Mouse (Mus musculus) MEL (cell line): ENCODE measurements at regions not wholly inside any gene's neighbourhood (a gene's known extent, or its start where the extent isn't known, plus 50 kb on each side); places are given as distances from the start of the nearest gene placed in this dataset.

Experiments
- DNase-seq: peaks from one replicate; pipeline ENCODE4 v3.0.0; 2011; ENCODE audit warnings: low read depth, low spot score
- H3K27ac ChIP-seq: 2 replicates; pipeline ENCODE4 v1.5.1; 2012; ENCODE audit warnings: low read depth, mild to moderate bottlenecking, control low read depth, low read length, moderate library complexity; ENCODE audit not compliant: control insufficient read depth
- H3K27me3 ChIP-seq, 2 experiments: fragments of 150-350 bp in 1 of 2; sonication (generic) in 1 of 2; 2 replicates each; pipeline ENCODE4 v1.6.1; 2012; ENCODE audit warnings: low read length in 2 of 2, mild to moderate bottlenecking in 2 of 2, improper control_type of control experiment in 1 of 2, moderate library complexity in 1 of 2; ENCODE audit not compliant: insufficient read depth in 2 of 2, control insufficient read depth in 1 of 2
- H3K36me3 ChIP-seq, 2 experiments: 2 replicates each; pipeline ENCODE4 v1.6.1; 2012 to 2014; ENCODE audit warnings: low read length in 2 of 2, improper control_type of control experiment in 1 of 2, inconsistent platforms in 1 of 2, mild to moderate bottlenecking in 1 of 2; ENCODE audit not compliant: insufficient read depth in 2 of 2, control insufficient read depth in 1 of 2
- H3K4me1 ChIP-seq, 2 experiments: fragments of 150-350 bp in 1 of 2; sonication (generic) in 1 of 2; 2 replicates each; pipeline ENCODE4 v1.6.1; 2012; ENCODE audit warnings: low read length in 2 of 2, improper control_type of control experiment in 1 of 2, mild to moderate bottlenecking in 1 of 2; ENCODE audit not compliant: insufficient read depth in 2 of 2, control insufficient read depth in 1 of 2
- H3K4me3 ChIP-seq, 2 experiments: fragments of 150-350 bp in 1 of 2; sonication (generic) in 1 of 2; 2 replicates each; pipeline ENCODE4 v1.5.1; 2012; ENCODE audit warnings: low read depth in 2 of 2, low read length in 2 of 2, mild to moderate bottlenecking in 2 of 2, moderate library complexity in 2 of 2, control low read depth in 1 of 2, improper control_type of control experiment in 1 of 2; ENCODE audit not compliant: control insufficient read depth in 1 of 2, insufficient read depth in 1 of 2
- H3K79me2 ChIP-seq: 2 replicates; pipeline ENCODE4 v1.6.1; 2012; ENCODE audit warnings: mild to moderate bottlenecking, low read length, moderate library complexity; ENCODE audit not compliant: control insufficient read depth, poor library complexity, insufficient read depth
- H3K9ac ChIP-seq: 2 replicates; pipeline ENCODE4 v1.6.1; 2012; ENCODE audit warnings: low read depth, mild to moderate bottlenecking, control low read depth, low read length, moderate library complexity; ENCODE audit not compliant: control insufficient read depth, poor library complexity, severe bottlenecking
- H3K9me3 ChIP-seq: fragments of 150-350 bp; sonication (generic); replicated peaks from 2 replicates; pipeline ENCODE4 v1.6.1; 2012; ENCODE audit warnings: mild to moderate bottlenecking, low read length, improper control_type of control experiment, moderate library complexity; ENCODE audit not compliant: insufficient read depth
- BHLHE40 ChIP-seq: IDR thresholded peaks from 2 replicates; pipeline ENCODE4 v1.6.1; 2012; ENCODE audit warnings: low read depth, mild to moderate bottlenecking, inconsistent platforms, low read length, improper control_type of control experiment, borderline replicate concordance
- CHD1 ChIP-seq: IDR thresholded peaks from 2 replicates; pipeline ENCODE4 v1.6.1; 2012; ENCODE audit warnings: low read depth, mild to moderate bottlenecking, inconsistent platforms, low read length, improper control_type of control experiment
- CTCF ChIP-seq, 3 experiments: IDR thresholded peaks in 2 of 3; conservative IDR thresholded peaks in 1 of 3; 2 replicates each; pipeline ENCODE4 v1.5.1; 2011 to 2012; ENCODE audit warnings: low read length in 3 of 3, low read depth in 2 of 3, mild to moderate bottlenecking in 2 of 3, improper control_type of control experiment in 1 of 3, inconsistent platforms in 1 of 3, mixed read lengths in 1 of 3, moderate library complexity in 1 of 3; ENCODE audit not compliant: control insufficient read depth in 1 of 3, insufficient read depth in 1 of 3, poor library complexity in 1 of 3, severe bottlenecking in 1 of 3
- E2F4 ChIP-seq: IDR thresholded peaks from 2 replicates; pipeline ENCODE4 v1.6.1; 2011; ENCODE audit warnings: low read depth, low read length, improper control_type of control experiment, borderline replicate concordance
- ETS1 ChIP-seq: IDR thresholded peaks from 2 replicates; pipeline ENCODE4 v1.6.1; 2012; ENCODE audit warnings: low read depth, mild to moderate bottlenecking, inconsistent platforms, low read length, improper control_type of control experiment, moderate library complexity
- GATA1 ChIP-seq: IDR thresholded peaks from 2 replicates; pipeline ENCODE4 v1.6.1; 2011; ENCODE audit warnings: low read depth, low read length, improper control_type of control experiment
- JUND ChIP-seq: IDR thresholded peaks from 2 replicates; pipeline ENCODE4 v1.6.1; 2011; ENCODE audit warnings: low read depth, mild to moderate bottlenecking, improper control_type of control experiment, low read length
- MAFK ChIP-seq: IDR thresholded peaks from 2 replicates; pipeline ENCODE4 v1.6.1; 2011; ENCODE audit warnings: low read depth, mild to moderate bottlenecking, low read length, improper control_type of control experiment, borderline replicate concordance
- MAX ChIP-seq: IDR thresholded peaks from 2 replicates; pipeline ENCODE4 v1.6.1; 2011; ENCODE audit warnings: low read length, improper control_type of control experiment
- MAZ ChIP-seq: IDR thresholded peaks from 2 replicates; pipeline ENCODE4 v1.6.1; 2012; ENCODE audit warnings: low read depth, mild to moderate bottlenecking, inconsistent platforms, low read length, improper control_type of control experiment
- MEF2A ChIP-seq: IDR thresholded peaks from 2 replicates; pipeline ENCODE4 v1.6.1; 2014; ENCODE audit warnings: low read depth, mild to moderate bottlenecking, inconsistent platforms, low read length, improper control_type of control experiment; ENCODE audit not compliant: poor library complexity, insufficient replicate concordance, severe bottlenecking; ENCODE audit errors: extremely low read depth
- MYC ChIP-seq: IDR thresholded peaks from 2 replicates; pipeline ENCODE4 v1.6.1; 2011; ENCODE audit warnings: low read depth, mild to moderate bottlenecking, low read length, improper control_type of control experiment, moderate library complexity
- NELFE ChIP-seq: IDR thresholded peaks from 2 replicates; pipeline ENCODE4 v1.6.1; 2011; ENCODE audit warnings: low read depth, low read length, improper control_type of control experiment
- POLR2AphosphoS2 ChIP-seq: IDR thresholded peaks from 2 replicates; pipeline ENCODE4 v1.6.1; 2011; ENCODE audit warnings: low read length, improper control_type of control experiment
- USF2 ChIP-seq, 2 experiments: IDR thresholded peaks; 2 replicates each; pipeline ENCODE4 v1.6.1; 2011 to 2012; ENCODE audit warnings: improper control_type of control experiment in 2 of 2, low read length in 2 of 2, borderline replicate concordance in 1 of 2, inconsistent platforms in 1 of 2, low read depth in 1 of 2, mild to moderate bottlenecking in 1 of 2; ENCODE audit not compliant: insufficient read depth in 1 of 2
- ZC3H11A ChIP-seq: IDR thresholded peaks from 2 replicates; pipeline ENCODE4 v1.6.1; 2012; ENCODE audit warnings: low read depth, mild to moderate bottlenecking, inconsistent platforms, low read length, improper control_type of control experiment
- ZKSCAN1 ChIP-seq: IDR thresholded peaks from 2 replicates; pipeline ENCODE4 v1.6.1; 2012; ENCODE audit warnings: low read depth, mild to moderate bottlenecking, inconsistent platforms, low read length, improper control_type of control experiment, moderate library complexity
- ZNF384 ChIP-seq: IDR thresholded peaks from 2 replicates; pipeline ENCODE4 v1.6.1; 2012; ENCODE audit warnings: low read depth, mild to moderate bottlenecking, inconsistent platforms, low read length, improper control_type of control experiment

DNA sequence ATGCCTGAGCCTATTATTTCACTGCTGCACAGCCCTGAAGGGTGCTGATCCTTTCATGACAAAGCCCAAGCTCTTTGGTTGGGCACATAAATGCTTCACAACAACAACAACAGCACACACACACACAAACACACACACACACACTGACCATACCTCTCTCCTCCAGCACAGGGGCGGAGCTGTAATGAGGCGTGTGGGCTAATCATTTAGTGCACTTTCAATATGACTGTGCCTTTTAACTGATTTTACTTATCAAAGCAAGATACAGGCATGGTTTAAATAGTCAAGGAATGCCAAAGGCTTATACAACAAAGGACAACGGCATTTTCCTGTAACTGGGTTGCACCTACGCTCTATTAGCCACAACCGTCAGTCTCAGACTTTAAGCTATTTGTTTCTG is 61.1 kb upstream of the Foxn2 start:
- Histone ChIP-seq H3K4me3 (no peak overlapping the region), H3K9ac (no peak overlapping the region)
- no peak for TF ChIP-seq GATA1
- no peak for TF ChIP-seq MEF2A
- no peak for TF ChIP-seq MAZ
- no peak for TF ChIP-seq ETS1
- no peak for TF ChIP-seq CHD1
- no peak for TF ChIP-seq ZKSCAN1
- no peak for TF ChIP-seq CTCF (IDR thresholded peaks at IDR 0.05 in 2 of 3, conservative IDR thresholded peaks at IDR 0.05 in 1 of 3; ENCODE audit: control insufficient read depth in 1 of 3, insufficient read depth in 1 of 3, low read depth in 2 of 3, low read length in 3 of 3, poor library complexity in 1 of 3, severe bottlenecking in 1 of 3)
- no peak for TF ChIP-seq BHLHE40
- TF ChIP-seq MAX, result no peak
- no peak for TF ChIP-seq MAFK
- TF ChIP-seq MYC, result no peak
- no peak for TF ChIP-seq ZC3H11A
- no peak for TF ChIP-seq E2F4
- TF ChIP-seq USF2 (IDR thresholded peaks at IDR 0.05; ENCODE audit: borderline replicate concordance in 1 of 2, insufficient read depth in 1 of 2, low read depth in 1 of 2, low read length in 2 of 2), result no peak
- TF ChIP-seq POLR2AphosphoS2, result no peak
- no peak for TF ChIP-seq NELFE
- no peak for TF ChIP-seq JUND

DNA sequence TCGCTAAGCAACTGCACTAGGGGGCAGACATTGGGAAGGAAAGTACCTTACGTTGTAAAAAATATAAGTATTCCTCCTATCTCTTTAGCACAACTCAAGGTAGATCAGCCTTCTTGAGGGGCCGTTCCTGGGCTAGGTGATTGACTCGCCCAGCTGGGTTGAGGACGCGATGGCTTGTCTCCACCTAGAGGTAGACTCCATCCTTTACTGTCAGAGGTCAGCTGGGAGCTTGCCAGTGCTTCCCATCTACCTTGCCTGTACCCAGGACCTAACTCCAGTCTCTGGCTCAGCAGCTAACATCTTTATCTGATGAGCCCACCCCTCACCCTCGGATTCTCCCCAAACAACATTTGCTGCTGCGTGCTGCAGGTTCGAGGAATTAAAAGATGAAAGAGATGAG is 59.4 kb upstream of the Foxn2 start:
- no peaks in the 10 kb centered on the region for H3K4me1 ChIP-seq
- no peaks in the 10 kb centered on the region for H3K27me3 ChIP-seq
- no peaks in the 10 kb centered on the region for H3K9me3 ChIP-seq
- no peak overlapping the region for H3K27ac ChIP-seq
- H3K79me2 ChIP-seq, result no peaks in the 10 kb centered on the region
- no peak for DNase-seq
- no peak for TF ChIP-seq ZNF384
- H3K4me3 ChIP-seq, result no peak overlapping the region
- H3K36me3 ChIP-seq, result no peaks in the 10 kb centered on the region
- H3K9ac ChIP-seq, result no peak overlapping the region

More for the DNA sequence above, 61.1 kb upstream of the Foxn2 start:
- Histone ChIP-seq H3K9me3 (no peaks in the 10 kb centered on the region), H3K36me3 (no peaks in the 10 kb centered on the region), H3K79me2 (no peaks in the 10 kb centered on the region), H3K27ac (no peak overlapping the region), H3K4me1 (no peaks in the 10 kb centered on the region), H3K27me3 (no peaks in the 10 kb centered on the region)
- no peak for DNase-seq
